Mouse (Mus musculus) limb, embryonic 14.5 days (tissue): ENCODE measurements around the gene Tcte2. TPM values are rescaled to one million over a fixed set of nuclear protein-coding genes. Genes with fewer than 3 reads are reported as not detected.
"Not testable (repeated sequence)": the region's sequence is repeated elsewhere in the genome, so short reads cannot be mapped to it uniquely, and the experiment has no call there.

Source experiments
- ATAC-seq: fragments of 200-750 bp; cut with Nextera tagmentation; 2 replicates; pipeline ENCODE4 v1.8.0; 2017; ENCODE audit warnings: low read depth, moderate number of reproducible peaks, moderate TSS enrichment; ENCODE audit not compliant: low FRiP score
- DNase-seq: peaks from one replicate; pipeline ENCODE4 v3.0.0-alpha.2; 2015; ENCODE audit warnings: low spot score
- H3K27ac ChIP-seq: fragments of 300-500 bp; sonication (generic); replicated peaks from 2 replicates; pipeline ENCODE4 v1.5.1; 2014; ENCODE audit warnings: low read depth, mild to moderate bottlenecking, low read length, moderate library complexity, mixed read lengths
- H3K27me3 ChIP-seq: fragments of 300-500 bp; sonication (generic); 2 replicates; pipeline ENCODE4 v1.6.1; 2014; ENCODE audit warnings: low read length, mixed read lengths; ENCODE audit not compliant: control insufficient read depth, insufficient read depth
- H3K36me3 ChIP-seq: fragments of 300-500 bp; sonication (generic); 2 replicates; pipeline ENCODE4 v1.6.1; 2014; ENCODE audit warnings: mild to moderate bottlenecking, low read length, moderate library complexity, mixed read lengths; ENCODE audit not compliant: control insufficient read depth, insufficient read depth
- H3K4me1 ChIP-seq: fragments of 300-500 bp; sonication (generic); 2 replicates; pipeline ENCODE4 v1.6.1; 2014; ENCODE audit warnings: antibody characterized with exemption, low read length, mixed read lengths; ENCODE audit not compliant: control insufficient read depth, insufficient read depth
- H3K4me2 ChIP-seq: fragments of 300-500 bp; sonication (generic); replicated peaks from 2 replicates; pipeline ENCODE4 v1.6.1; 2014; ENCODE audit warnings: low read depth, mild to moderate bottlenecking, low read length, moderate library complexity; ENCODE audit not compliant: severe bottlenecking
- H3K4me3 ChIP-seq: fragments of 300-500 bp; sonication (generic); replicated peaks from 2 replicates; pipeline ENCODE4 v1.5.1; 2014; ENCODE audit warnings: low read length
- H3K9ac ChIP-seq: fragments of 300-500 bp; sonication (generic); 2 replicates; pipeline ENCODE4 v1.6.1; 2014; ENCODE audit warnings: mild to moderate bottlenecking, low read depth, low read length, moderate library complexity; ENCODE audit not compliant: severe bottlenecking
- H3K9me3 ChIP-seq: fragments of 300-500 bp; sonication (generic); 2 replicates; pipeline ENCODE4 v1.6.1; 2016; ENCODE audit warnings: low read length; ENCODE audit not compliant: control insufficient read depth
- POLR2A ChIP-seq: fragments of 200-500 bp; IDR thresholded peaks from 2 replicates; pipeline ENCODE4 v1.8.0; 2012; ENCODE audit warnings: inconsistent platforms, mild to moderate bottlenecking, moderate library complexity, borderline replicate concordance; ENCODE audit not compliant: insufficient read depth, insufficient read length; ENCODE audit errors: extremely low read depth
- WGBS: fragments of 180-500 bp; shearing (Covaris S2); extraction: QIAGEN DNeasy Blood & Tissue Kit; methylation state at CpG from one replicate; pipeline ENCODE4 v1.1.7; 2014; 5-methylcytosine and 5-hydroxymethylcytosine counted together
- polyA plus RNA-seq, 2 experiments: library from polyadenylated mRNA; depleted of rRNA in 1 of 2; stranded (reverse) in 1 of 2; unstranded in 1 of 2; fragments of >200 nt; fragmentation: Nextera tagmentation in 1 of 2; extraction: Ambion mirVana in 1 of 2; gene quantifications; 2 replicates each; pipeline versions ENCODE4 v1.2.1 to v1.2.3; 2012 to 2014

Tcte2 gene
- polyA plus RNA-seq, 2 experiments: 4.4 to 5.2 TPM

- DNase-seq (no peak), ATAC-seq (no peak)
- H3K9ac ChIP-seq: no peak overlapping the region
- no peaks in the 10 kb centered on the region for H3K9me3 ChIP-seq
- H3K27me3 ChIP-seq: no peaks in the 10 kb centered on the region
- WGBS: 76% methylated on average over 4 of the region's 4 CpGs
- H3K4me1 ChIP-seq: peaks cover 12% of the 10 kb centered on the region; the same call in 1 of the 2 replicates
- TF ChIP-seq POLR2A: no peak
- H3K4me3 ChIP-seq: no peak overlapping the region
- no peak overlapping the region for H3K4me2 ChIP-seq
- no peaks in the 10 kb centered on the region for H3K36me3 ChIP-seq
- H3K27ac ChIP-seq: no peak overlapping the region
Observed at GRCm38 (mm10) chr17:13680318-13680717, 81.3 kb downstream of the Tcte2 start.

DNA sequence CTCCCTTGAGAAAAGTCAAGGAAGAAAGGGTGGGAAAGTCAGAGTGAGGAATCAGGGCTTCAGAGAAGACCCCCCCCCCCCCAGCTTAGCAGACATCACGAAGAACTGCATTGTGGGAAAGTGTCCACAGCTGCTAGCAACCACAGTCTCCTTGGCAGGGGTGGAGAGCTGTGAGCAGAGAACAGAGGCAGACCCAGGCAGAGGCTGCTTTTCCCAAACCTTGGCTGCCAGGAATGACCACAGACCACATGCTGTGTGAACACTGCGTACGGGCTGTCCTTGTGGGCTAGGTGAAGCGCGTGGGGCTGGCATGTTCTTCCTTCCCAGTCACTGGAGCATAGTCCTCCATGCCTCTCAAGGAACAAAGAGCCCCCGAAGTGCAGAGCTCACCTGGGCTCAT is 81.9 kb downstream of the Tcte2 start:
- Histone ChIP-seq H3K36me3 (no peaks in the 10 kb centered on the region), H3K9me3 (no peaks in the 10 kb centered on the region), H3K4me2 (no peak overlapping the region), H3K27ac (no peak overlapping the region), H3K4me3 (no peak overlapping the region), H3K27me3 (no peaks in the 10 kb centered on the region), H3K9ac (no peak overlapping the region), H3K4me1 (peaks cover 12% of the 10 kb centered on the region; the same call in 1 of the 2 replicates)
- 85% methylated on average over 3 of the region's 6 CpGs for WGBS
- ATAC-seq (no peak), DNase-seq (no peak)
- no peak for TF ChIP-seq POLR2A

GRCm38 (mm10) chr17:13677225-13678148 is 84.1 kb downstream of the Tcte2 start:
- DNase-seq (no peak), ATAC-seq (no peak)
- no peak for TF ChIP-seq POLR2A
- H3K4me3 ChIP-seq: no peak overlapping the region
- no peak overlapping the region for H3K27ac ChIP-seq
- no peaks in the 10 kb centered on the region for H3K36me3 ChIP-seq
- WGBS: 62% methylated on average over 9 of the region's 9 CpGs
- 0 out of 2 replicates have a peak, but pooled peaks cover 4% of the 10 kb centered on the region for H3K4me1 ChIP-seq
- no peak overlapping the region for H3K4me2 ChIP-seq
- H3K9me3 ChIP-seq: no peaks in the 10 kb centered on the region
- H3K27me3 ChIP-seq: no peaks in the 10 kb centered on the region
- H3K9ac ChIP-seq: no peak overlapping the region

- 88% methylated on average over 3 of the region's 3 CpGs for WGBS
- not testable (repeated sequence) for H3K4me3 ChIP-seq, H3K9ac ChIP-seq, H3K9me3 ChIP-seq, H3K4me1 ChIP-seq, H3K36me3 ChIP-seq, H3K27me3 ChIP-seq, DNase-seq, ATAC-seq, H3K27ac ChIP-seq, H3K4me2 ChIP-seq
Observed at GRCm38 (mm10) chr17:13676099-13676498, 85.5 kb downstream of the Tcte2 start.

GRCm38 (mm10) chr17:13675630-13676029 is 86.0 kb downstream of the Tcte2 start:
- Histone ChIP-seq H3K4me1 (no peaks in the 10 kb centered on the region), H3K36me3 (no peaks in the 10 kb centered on the region), H3K9me3 (no peaks in the 10 kb centered on the region), H3K9ac (no peak overlapping the region), H3K4me3 (no peak overlapping the region), H3K27me3 (no peaks in the 10 kb centered on the region), H3K4me2 (no peak overlapping the region), H3K27ac (no peak overlapping the region)
- DNase-seq (no peak), ATAC-seq (no peak)
- WGBS: 68% methylated on average over 4 of the region's 4 CpGs
- no peak for TF ChIP-seq POLR2A
